10 mouse cellular contexts compared by ENCODE assay signal in the genomic region with DNA sequence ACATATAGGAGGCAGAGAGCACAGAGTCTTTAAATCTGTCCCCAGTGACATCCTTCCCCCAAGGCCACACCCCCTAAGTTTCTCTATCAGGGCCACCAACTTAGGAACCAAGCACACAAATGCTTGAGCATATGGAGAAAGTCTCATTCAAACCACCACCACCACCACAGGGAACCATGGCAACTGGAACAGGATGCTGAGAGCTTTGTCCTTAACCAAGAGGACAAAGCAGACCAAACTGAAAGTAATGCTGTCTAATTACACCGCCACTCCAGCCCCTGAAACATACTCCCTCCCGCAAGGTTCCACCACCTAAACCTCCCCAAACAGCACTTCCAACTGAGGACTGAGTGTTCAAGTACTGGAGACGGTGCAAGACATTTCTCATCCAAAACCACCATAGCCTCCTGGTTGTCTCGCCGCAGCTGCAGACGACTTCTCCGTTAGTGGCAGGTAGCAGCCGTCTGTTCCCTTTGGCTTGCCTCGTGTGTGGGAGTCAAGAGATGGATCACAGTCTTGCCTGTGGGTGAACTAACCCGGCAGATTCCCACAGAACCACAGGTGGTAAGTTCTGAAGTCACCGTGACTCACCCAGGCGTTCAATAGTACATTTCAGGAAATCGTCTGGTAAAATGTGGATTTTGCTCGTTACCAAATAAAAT. TPM values are rescaled to one million over a fixed set of nuclear protein-coding genes. Genes with fewer than 3 reads are reported as not detected.
DNase-seq lines count a peak whose midpoint lies in the region; ATAC-seq and TF ChIP-seq lines count a peak whose summit lies in the region.
"Had no signal": no experiment of that assay in that cellular context is flagged by ENCODE, and none has a peak within 500 bp of the region (broad histone marks: within the 10 kb centered on the region; RNA-seq: fewer than 3 reads in every experiment).

No protein-coding gene starts in this region.

- peaks cover 14% of the 10 kb centered on the region; the same call in 1 of the 2 replicates for H3K4me1 ChIP-seq in midbrain, postnatal 0 days (ENCODE audit: insufficient read depth, low read length)

- H3K4me3 ChIP-seq in midbrain, postnatal 0 days (ENCODE audit: low read depth, low read length): no peak overlapping the region
- H3K4me3 ChIP-seq: embryonic facial prominence, embryonic 13.5 days had no signal

- no peak overlapping the region for H3K9ac ChIP-seq in midbrain, postnatal 0 days (replicated peaks; ENCODE audit: low read length, poor library complexity, severe bottlenecking)
- H3K9ac ChIP-seq: embryonic facial prominence, embryonic 13.5 days had no signal

- no peaks in the 10 kb centered on the region for H3K9me3 ChIP-seq in midbrain, postnatal 0 days (ENCODE audit: low read length)
- H3K9me3 ChIP-seq: embryonic facial prominence, embryonic 13.5 days had no signal

- H3K4me2 ChIP-seq in midbrain, postnatal 0 days (ENCODE audit: low read depth, low read length, poor library complexity, severe bottlenecking): no peak overlapping the region
- H3K4me2 ChIP-seq: embryonic facial prominence, embryonic 13.5 days had no signal

- peak; percentile 54 to 81 for DNase-seq in frontal cortex, adult 2 months (ENCODE audit: extremely low spot score in 1 of 2, low spot score in 1 of 2)
- DNase-seq in frontal cortex, postnatal 14 days (ENCODE audit: low spot score in 2 of 2): no peak
- peak; percentile 76 for DNase-seq in brain, embryonic 14.5 days (ENCODE audit: low read depth)
- DNase-seq in midbrain, postnatal 0 days (ENCODE audit: low spot score): peak; percentile 54
- DNase-seq in gastrocnemius, postnatal 4 days (ENCODE audit: low spot score in 2 of 2): no peak
- DNase-seq in heart, adult 8-10 months (ENCODE audit: low spot score): no peak
- DNase-seq in lung, adult 18-20 months: no peak

- WGBS in midbrain, postnatal 0 days: 56% methylated on average over 14 of the region's 14 CpGs

- TF ChIP-seq POLR2A in brain, embryonic 14.5 days (IDR thresholded peaks at IDR 0.05; ENCODE audit: borderline replicate concordance, extremely low read depth, insufficient read depth, insufficient read length, poor library complexity, severe bottlenecking): no peak

- H3K27ac ChIP-seq in midbrain, postnatal 0 days (ENCODE audit: low read depth, low read length): no peak overlapping the region
- H3K27ac ChIP-seq: embryonic facial prominence, embryonic 13.5 days; kidney, postnatal 0 days had no signal

- no peak for TF ChIP-seq CTCF in brain, embryonic 14.5 days (IDR thresholded peaks at IDR 0.05; ENCODE audit: borderline replicate concordance, extremely low read depth, insufficient read depth, insufficient read length)
- no peak for TF ChIP-seq CTCF in midbrain, postnatal 0 days (IDR thresholded peaks at IDR 0.05)

- H3K36me3 ChIP-seq in midbrain, postnatal 0 days (ENCODE audit: insufficient read depth, low read length): no peaks in the 10 kb centered on the region
- H3K36me3 ChIP-seq: embryonic facial prominence, embryonic 13.5 days had no signal

- no peaks in the 10 kb centered on the region for H3K27me3 ChIP-seq in midbrain, postnatal 0 days (ENCODE audit: insufficient read depth, low read length)
- H3K27me3 ChIP-seq: embryonic facial prominence, embryonic 13.5 days had no signal

- ATAC-seq in granulocyte monocyte progenitor cell, adult 5-6 weeks (replicated peaks; ENCODE audit: poor library complexity, severe bottlenecking): peak; percentile 43
- 0 out of 2 replicates have a peak, but pooled peaks have one; percentile 19 for ATAC-seq in midbrain, postnatal 0 days (ENCODE audit: low FRiP score)

RNA-seq across cellular contexts. Expression of a gene that starts 39.3 kb away (rescaled TPM):
- polyA plus RNA-seq in frontal cortex, adult 2 months (2012; rRNA removed): 29.9 and 31.0 TPM in 2 replicates
- 5.9 and 13.4 TPM in 2 replicates for polyA plus RNA-seq in brain, embryonic 14.5 days (2012; rRNA removed)
- total RNA-seq in granulocyte monocyte progenitor cell, adult 5-6 weeks (2014; fragmentation: Nextera tagmentation): 22.7 and 25.0 TPM in 2 replicates
- 22.4 and 37.0 TPM in 2 replicates for total RNA-seq in granulocyte monocyte progenitor cell, adult 5-6 weeks (2017)
- total RNA-seq in midbrain, postnatal 0 days (2014; rRNA removed): 34.8 and 42.8 TPM in 2 replicates
- polyA plus RNA-seq in midbrain, postnatal 0 days (2015; fragmentation: Nextera tagmentation; extraction: Ambion mirVana): 25.9 and 28.0 TPM in 2 replicates
- 1 to 10 TPM; 3.8 to 4.0 TPM for total RNA-seq in gastrocnemius, postnatal 4 days (2021)
- 1 to 10 TPM; 6.8 to 9.4 (median 7.2) TPM for total RNA-seq in heart, adult 8-10 months (2022)

Comparison
In these comparisons a context has a peak if more than half of its experiments do, and no peak if none do; other contexts are left out.
1. DNase-seq: peak in frontal cortex, adult 2 months (2 of 2), brain, embryonic 14.5 days (single experiment) and midbrain, postnatal 0 days (single experiment); none in frontal cortex, postnatal 14 days (0 of 2), gastrocnemius, postnatal 4 days (0 of 2), heart, adult 8-10 months (single experiment) and lung, adult 18-20 months (0 of 2).